Mouse (Mus musculus) embryonic fibroblast, embryonic 13.5 days (primary cell): ENCODE measurements at regions not wholly inside any gene's neighbourhood (a gene's known extent, or its start where the extent isn't known, plus 50 kb on each side); places are given as distances from the start of the nearest gene placed in this dataset.

Experiments
- CTCF ChIP-seq: IDR thresholded peaks from 2 replicates; pipeline ENCODE4 v1.5.1; 2011; ENCODE audit warnings: mild to moderate bottlenecking, control low read depth, low read length, moderate library complexity, borderline replicate concordance; ENCODE audit not compliant: insufficient read depth
- POLR2A ChIP-seq: IDR thresholded peaks from 2 replicates; pipeline ENCODE4 v1.6.1; 2011; ENCODE audit warnings: low read depth, mild to moderate bottlenecking, control low read depth, low read length, moderate library complexity

DNA sequence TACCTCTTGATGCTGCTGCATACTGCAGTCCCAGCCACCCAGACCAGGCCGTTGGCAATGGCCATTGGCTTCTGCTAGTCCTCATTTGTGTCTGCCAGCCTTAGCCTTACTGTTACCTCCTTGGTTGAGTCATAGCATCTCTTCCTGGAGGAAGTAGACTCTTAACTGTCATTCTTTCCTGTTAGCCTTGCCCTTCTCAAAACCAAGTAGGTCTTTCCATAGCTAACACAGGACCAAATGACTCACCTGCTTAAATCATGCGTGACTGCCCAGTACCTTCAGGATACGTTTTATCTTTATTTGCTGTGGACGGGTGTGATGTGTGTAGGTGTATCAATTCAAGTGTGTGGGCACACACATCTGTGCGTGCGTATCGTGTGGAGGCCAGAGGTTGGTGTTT, 136.9 kb downstream of the Zfp706 start:
- TF ChIP-seq CTCF, result no peak
- TF ChIP-seq POLR2A, result no peak
